Mouse (Mus musculus) hindbrain, embryonic 15.5 days (tissue): ENCODE measurements around the gene Plod3. TPM values are rescaled to one million over a fixed set of nuclear protein-coding genes. Genes with fewer than 3 reads are reported as not detected.

Source experiments
- ATAC-seq: fragments of 200-750 bp; cut with Nextera tagmentation; 2 replicates; pipeline ENCODE4 v1.8.0; 2017; ENCODE audit warnings: low read depth, moderate number of reproducible peaks, moderate TSS enrichment; ENCODE audit not compliant: low FRiP score
- H3K27ac ChIP-seq: fragments of 300-500 bp; sonication (generic); replicated peaks from 2 replicates; pipeline ENCODE4 v1.5.1; 2015; ENCODE audit warnings: mild to moderate bottlenecking, inconsistent platforms
- H3K27me3 ChIP-seq: fragments of 300-500 bp; sonication (generic); 2 replicates; pipeline ENCODE4 v1.6.1; 2015; ENCODE audit warnings: control low read depth, inconsistent platforms
- H3K36me3 ChIP-seq: fragments of 300-500 bp; sonication (generic); 2 replicates; pipeline ENCODE4 v1.6.1; 2015; ENCODE audit warnings: control low read depth, inconsistent platforms
- H3K4me1 ChIP-seq: fragments of 300-500 bp; sonication (generic); replicated peaks from 2 replicates; pipeline ENCODE4 v1.6.1; 2015; ENCODE audit warnings: control low read depth, inconsistent platforms
- H3K4me2 ChIP-seq: fragments of 300-500 bp; sonication (generic); 2 replicates; pipeline ENCODE4 v1.6.1; 2015; ENCODE audit warnings: moderate library complexity, mild to moderate bottlenecking, inconsistent platforms
- H3K4me3 ChIP-seq: fragments of 300-500 bp; sonication (generic); 2 replicates; pipeline ENCODE4 v1.5.1; 2015; ENCODE audit warnings: mild to moderate bottlenecking, inconsistent platforms
- H3K9ac ChIP-seq: fragments of 300-500 bp; sonication (generic); 2 replicates; pipeline ENCODE4 v1.6.1; 2015; ENCODE audit warnings: inconsistent platforms
- H3K9me3 ChIP-seq: fragments of 300-500 bp; sonication (generic); 2 replicates; pipeline ENCODE4 v1.6.1; 2016; ENCODE audit warnings: control low read depth, inconsistent platforms
- WGBS: fragments of 180-500 bp; shearing (Covaris S2); methylation state at CpG from one replicate; pipeline ENCODE4 v1.1.7; 2015; 5-methylcytosine and 5-hydroxymethylcytosine counted together
- polyA plus RNA-seq: library from polyadenylated mRNA; unstranded; fragments of >200 nt; fragmentation: Nextera tagmentation; extraction: Ambion mirVana; gene quantifications from 2 replicates; pipeline ENCODE4 v1.2.1, GENCODE M21; 2015

Gene Plod3
- polyA plus RNA-seq, 1 experiment from 2014 or later = 39.1 TPM

GRCm38 (mm10) chr5:136988420-136988819 is 1.6 kb downstream of the Plod3 start:
- 58% methylated on average over 7 of the region's 7 CpGs for WGBS
- Histone ChIP-seq H3K36me3 (peaks cover 42% of the 10 kb centered on the region), H3K9me3 (no peaks in the 10 kb centered on the region), H3K4me1 (peaks cover 23% of the 10 kb centered on the region), H3K9ac (peak overlapping the region; percentile 89), H3K4me2 (peak overlapping the region; percentile 92), H3K27ac (peak overlapping the region; percentile 95; the same call in 1 of the 2 replicates), H3K27me3 (no peaks in the 10 kb centered on the region), H3K4me3 (peak overlapping the region; percentile 81)
- no peak for ATAC-seq

- ATAC-seq = no peak
- H3K9ac ChIP-seq = no peak overlapping the region
- 95% methylated on average over 6 of the region's 6 CpGs for WGBS
These were observed 3.0 kb downstream of the Plod3 start for GRCm38 (mm10) chr5:136989801-136990200.

GRCm38 (mm10) chr5:136999449-136999848 is 12.6 kb downstream of the Plod3 start:
- Histone ChIP-seq H3K27ac (no peak overlapping the region), H3K4me3 (no peak overlapping the region), H3K36me3 (peaks cover 17% of the 10 kb centered on the region), H3K9ac (no peak overlapping the region), H3K9me3 (no peaks in the 10 kb centered on the region), H3K27me3 (no peaks in the 10 kb centered on the region), H3K4me1 (no peaks in the 10 kb centered on the region), H3K4me2 (no peak overlapping the region)
- WGBS = 75% methylated on average over 4 of the region's 5 CpGs
- no peak for ATAC-seq

More at GRCm38 (mm10) chr5:136989801-136990200, 3.0 kb downstream of the Plod3 start:
- peaks cover 23% of the 10 kb centered on the region for H3K4me1 ChIP-seq
- H3K4me3 ChIP-seq = no peak overlapping the region
- peaks cover 54% of the 10 kb centered on the region for H3K36me3 ChIP-seq
- no peak overlapping the region for H3K27ac ChIP-seq
- no peak overlapping the region for H3K4me2 ChIP-seq
- H3K27me3 ChIP-seq = no peaks in the 10 kb centered on the region
- no peaks in the 10 kb centered on the region for H3K9me3 ChIP-seq

- Histone ChIP-seq H3K36me3 (peaks cover 6% of the 10 kb centered on the region), H3K4me1 (no peaks in the 10 kb centered on the region), H3K27ac (no peak overlapping the region), H3K27me3 (no peaks in the 10 kb centered on the region), H3K4me3 (no peak overlapping the region), H3K4me2 (no peak overlapping the region), H3K9me3 (no peaks in the 10 kb centered on the region), H3K9ac (no peak overlapping the region)
- ATAC-seq = no peak
- WGBS = 92% methylated on average over 2 of the region's 2 CpGs
These were observed 13.8 kb downstream of the Plod3 start for GRCm38 (mm10) chr5:137000612-137001011.

- Histone ChIP-seq H3K9me3 (no peaks in the 10 kb centered on the region), H3K36me3 (no peaks in the 10 kb centered on the region), H3K4me2 (no peak overlapping the region), H3K27me3 (no peaks in the 10 kb centered on the region), H3K9ac (no peak overlapping the region), H3K4me3 (no peak overlapping the region), H3K27ac (no peak overlapping the region), H3K4me1 (no peaks in the 10 kb centered on the region)
- no peak for ATAC-seq
- WGBS = 68% methylated on average over 8 of the region's 8 CpGs
These were observed 20.5 kb downstream of the Plod3 start for GRCm38 (mm10) chr5:137007276-137007675.

GRCm38 (mm10) chr5:137009988-137010387 is 23.2 kb downstream of the Plod3 start:
- WGBS = 24% methylated on average over 3 of the region's 3 CpGs
- H3K36me3 ChIP-seq = no peaks in the 10 kb centered on the region
- H3K9me3 ChIP-seq = no peaks in the 10 kb centered on the region
- H3K4me2 ChIP-seq = no peak overlapping the region
- no peaks in the 10 kb centered on the region for H3K4me1 ChIP-seq
- no peak overlapping the region for H3K9ac ChIP-seq
- no peaks in the 10 kb centered on the region for H3K27me3 ChIP-seq
- H3K27ac ChIP-seq = no peak overlapping the region
- ATAC-seq = no peak
- H3K4me3 ChIP-seq = no peak overlapping the region

- Histone ChIP-seq H3K9me3 (no peaks in the 10 kb centered on the region), H3K27me3 (no peaks in the 10 kb centered on the region), H3K4me3 (no peak overlapping the region), H3K36me3 (no peaks in the 10 kb centered on the region), H3K9ac (no peak overlapping the region), H3K4me2 (no peak overlapping the region), H3K27ac (no peak overlapping the region), H3K4me1 (no peaks in the 10 kb centered on the region)
- ATAC-seq = no peak
- WGBS = 70% methylated on average over 15 of the region's 15 CpGs
These were observed 25.7 kb downstream of the Plod3 start for GRCm38 (mm10) chr5:137012401-137012950.

GRCm38 (mm10) chr5:137015913-137016312 is 29.1 kb downstream of the Plod3 start:
- ATAC-seq = no peak
- Histone ChIP-seq H3K4me2 (no peak overlapping the region), H3K4me1 (no peaks in the 10 kb centered on the region), H3K27ac (no peak overlapping the region), H3K36me3 (no peaks in the 10 kb centered on the region), H3K4me3 (no peak overlapping the region), H3K9me3 (no peaks in the 10 kb centered on the region), H3K27me3 (0 out of 2 replicates have a peak, but pooled peaks cover 3% of the 10 kb centered on the region), H3K9ac (no peak overlapping the region)
- WGBS = 85% methylated on average over 3 of the region's 3 CpGs

GRCm38 (mm10) chr5:137024318-137024717 is 37.5 kb downstream of the Plod3 start:
- H3K27ac ChIP-seq = no peak overlapping the region
- ATAC-seq = no peak
- peaks cover 19% of the 10 kb centered on the region for H3K4me1 ChIP-seq
- no peak overlapping the region for H3K9ac ChIP-seq
- no peak overlapping the region for H3K4me3 ChIP-seq
- 52% methylated on average over 3 of the region's 3 CpGs for WGBS
- H3K9me3 ChIP-seq = no peaks in the 10 kb centered on the region
- no peaks in the 10 kb centered on the region for H3K36me3 ChIP-seq
- no peak overlapping the region for H3K4me2 ChIP-seq
- H3K27me3 ChIP-seq = peaks cover 49% of the 10 kb centered on the region

GRCm38 (mm10) chr5:137025132-137025531 is 38.3 kb downstream of the Plod3 start:
- Histone ChIP-seq H3K4me2 (peak overlapping the region; percentile 57), H3K27me3 (peaks cover 45% of the 10 kb centered on the region), H3K4me3 (peak overlapping the region; percentile 32), H3K4me1 (peaks cover 20% of the 10 kb centered on the region), H3K9ac (no peak overlapping the region), H3K27ac (no peak overlapping the region), H3K9me3 (no peaks in the 10 kb centered on the region), H3K36me3 (no peaks in the 10 kb centered on the region)
- under 1% methylated on average over 23 of the region's 23 CpGs for whole genome bisulfite sequencing
- no peak for ATAC-seq

GRCm38 (mm10) chr5:137026092-137026491 is 39.3 kb downstream of the Plod3 start, which contains the start of gene Vgf:
Gene Vgf, plus strand, starts transcription at chr5:137026392.
- 18% methylated on average over 4 of the region's 4 CpGs for WGBS
- Histone ChIP-seq H3K9me3 (no peaks in the 10 kb centered on the region), H3K4me3 (peak within 1 kb of the TSS; percentile 32), H3K4me2 (peak within 1 kb of the TSS; percentile 57), H3K36me3 (no peaks in the 10 kb centered on the region), H3K9ac (0 out of 2 replicates have a peak within 1 kb of the TSS, but pooled peaks have one; percentile 8), H3K27me3 (peaks cover 52% of the 10 kb centered on the region), H3K27ac (no peak within 1 kb of the TSS), H3K4me1 (peaks cover 30% of the 10 kb centered on the region)
- no peak for ATAC-seq

GRCm38 (mm10) chr5:137028561-137029272 is 41.9 kb downstream of the Plod3 start:
- Histone ChIP-seq H3K4me3 (peak overlapping the region; percentile 58), H3K4me1 (peaks cover 49% of the 10 kb centered on the region), H3K27me3 (peaks cover 53% of the 10 kb centered on the region), H3K9ac (no peak overlapping the region), H3K36me3 (no peaks in the 10 kb centered on the region), H3K9me3 (no peaks in the 10 kb centered on the region), H3K27ac (peak overlapping the region; percentile 69; the same call in 1 of the 2 replicates), H3K4me2 (peak overlapping the region; percentile 99)
- peak; percentile 23; the same call in 1 of the 2 replicates for ATAC-seq
- 4% methylated on average over 28 of the region's 29 CpGs for WGBS
